Mouse (Mus musculus) midbrain, embryonic 12.5 days (tissue): ENCODE results near the gene Ralgps1. TPM values are rescaled to one million over a fixed set of nuclear protein-coding genes. Genes with fewer than 3 reads are reported as not detected.

Source experiments
- ATAC-seq: fragments of 200-750 bp; cut with Nextera tagmentation; 2 replicates; pipeline ENCODE4 v1.8.0; 2017; ENCODE audit warnings: low read depth, moderate TSS enrichment, moderate library complexity; ENCODE audit not compliant: low FRiP score
- H3K27ac ChIP-seq: fragments of 300-500 bp; sonication (generic); replicated peaks from 2 replicates; pipeline ENCODE4 v1.5.1; 2016; ENCODE audit warnings: mild to moderate bottlenecking
- H3K27me3 ChIP-seq: fragments of 300-500 bp; sonication (generic); 2 replicates; pipeline ENCODE4 v1.6.1; 2016; ENCODE audit warnings: mild to moderate bottlenecking
- H3K36me3 ChIP-seq: fragments of 300-500 bp; sonication (generic); 2 replicates; pipeline ENCODE4 v1.6.1; 2016
- H3K4me1 ChIP-seq: fragments of 300-500 bp; sonication (generic); 2 replicates; pipeline ENCODE4 v1.6.1; 2016
- H3K4me2 ChIP-seq: fragments of 300-500 bp; sonication (generic); replicated peaks from 2 replicates; pipeline ENCODE4 v1.6.1; 2016; ENCODE audit warnings: mild to moderate bottlenecking, moderate library complexity
- H3K4me3 ChIP-seq: fragments of 300-500 bp; sonication (generic); 2 replicates; pipeline ENCODE4 v1.5.1; 2016; ENCODE audit warnings: mild to moderate bottlenecking
- H3K9ac ChIP-seq: fragments of 300-500 bp; sonication (generic); replicated peaks from 2 replicates; pipeline ENCODE4 v1.6.1; 2016; ENCODE audit warnings: mild to moderate bottlenecking, moderate library complexity
- H3K9me3 ChIP-seq: fragments of 300-500 bp; sonication (generic); 2 replicates; pipeline ENCODE4 v1.6.1; 2016; ENCODE audit warnings: mild to moderate bottlenecking
- WGBS: fragments of 180-500 bp; shearing (Covaris S2); methylation state at CpG from one replicate; pipeline ENCODE4 v1.1.7; 2016; 5-methylcytosine and 5-hydroxymethylcytosine counted together
- polyA plus RNA-seq: library from polyadenylated mRNA; unstranded; fragments of >200 nt; fragmentation: Nextera tagmentation; extraction: Ambion mirVana; gene quantifications from 2 replicates; pipeline ENCODE4 v1.2.1, GENCODE M21; 2016

Ralgps1 gene
- polyA plus RNA-seq, 1 experiment from 2014 or later, result 26.6 TPM

DNA sequence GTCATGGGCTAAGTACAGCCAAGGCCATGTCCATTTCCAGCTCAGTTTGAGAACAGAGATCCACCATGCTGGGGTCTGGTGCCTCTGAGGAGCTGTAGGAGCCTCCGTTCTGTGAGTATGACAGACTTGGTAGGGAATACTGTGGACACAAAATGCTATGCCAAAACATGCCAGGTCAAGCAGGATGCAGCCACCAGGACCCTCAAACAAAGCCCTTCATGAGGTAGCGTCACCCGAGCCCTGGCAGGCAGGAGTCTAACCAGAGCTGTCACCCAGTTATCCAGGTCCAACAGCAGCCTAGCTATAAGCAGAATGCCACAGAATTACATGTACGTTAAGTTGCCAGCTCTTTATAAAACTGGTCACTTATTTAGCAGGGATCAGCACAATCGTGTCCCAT lies 51.8 kb downstream of the Ralgps1 start:
- Histone ChIP-seq H3K27ac (no peak overlapping the region), H3K9ac (no peak overlapping the region), H3K9me3 (no peaks in the 10 kb centered on the region), H3K4me3 (no peak overlapping the region), H3K27me3 (peaks cover 52% of the 10 kb centered on the region), H3K4me2 (no peak overlapping the region), H3K4me1 (peaks cover 14% of the 10 kb centered on the region), H3K36me3 (no peaks in the 10 kb centered on the region)
- no peak for ATAC-seq
- 85% methylated on average over 5 of the region's 5 CpGs for WGBS

DNA sequence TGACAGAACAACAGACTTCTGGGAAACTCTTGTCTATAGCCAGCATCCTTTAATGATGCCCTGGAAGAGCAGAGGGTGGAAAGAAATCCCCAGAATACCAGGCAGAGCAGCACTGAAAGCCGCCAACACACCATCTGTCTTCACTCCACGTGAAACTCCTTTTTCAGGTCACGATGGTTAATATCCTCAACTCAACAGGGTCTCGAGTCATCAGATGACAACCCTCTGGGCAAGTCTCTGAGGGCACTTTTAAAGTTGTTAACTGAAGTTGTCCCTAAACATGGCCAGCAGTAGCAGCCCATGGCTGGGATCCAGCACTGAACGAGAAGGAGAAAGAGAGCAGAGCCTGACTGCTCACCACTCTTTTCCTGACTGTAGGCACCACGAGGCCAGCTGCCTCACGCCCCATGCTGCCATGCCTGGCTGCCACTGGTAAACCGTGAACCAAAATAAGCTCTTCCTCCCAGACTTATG lies 52.8 kb downstream of the Ralgps1 start:
- H3K4me1 ChIP-seq, result peaks cover 14% of the 10 kb centered on the region
- H3K4me2 ChIP-seq, result no peak overlapping the region
- WGBS, result 85% methylated on average over 8 of the region's 8 CpGs
- H3K4me3 ChIP-seq, result no peak overlapping the region
- H3K36me3 ChIP-seq, result no peaks in the 10 kb centered on the region
- peaks cover 48% of the 10 kb centered on the region for H3K27me3 ChIP-seq
- no peaks in the 10 kb centered on the region for H3K9me3 ChIP-seq
- no peak overlapping the region for H3K27ac ChIP-seq
- no peak for ATAC-seq
- H3K9ac ChIP-seq, result no peak overlapping the region

DNA sequence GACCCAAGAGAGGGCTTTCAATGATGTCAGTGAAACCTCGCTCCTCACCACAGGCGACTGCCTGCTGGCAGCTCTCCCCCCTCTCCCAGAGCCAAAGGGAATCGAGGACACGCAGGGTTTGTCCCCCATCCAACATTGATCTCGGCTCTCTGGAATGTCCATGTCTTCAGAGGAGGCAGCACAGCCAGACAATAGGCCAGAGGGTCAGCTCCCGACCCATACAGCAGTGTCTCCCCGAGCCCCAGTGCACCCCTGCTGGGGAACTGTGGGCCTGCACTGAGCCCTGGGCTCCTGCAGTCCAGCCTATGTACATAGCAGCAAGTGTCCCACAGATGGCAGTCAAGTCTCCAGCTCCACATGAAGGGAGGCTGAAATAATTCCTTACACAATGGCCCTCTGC lies 54.8 kb downstream of the Ralgps1 start:
- H3K27me3 ChIP-seq, result peaks cover 39% of the 10 kb centered on the region
- H3K4me2 ChIP-seq, result no peak overlapping the region
- H3K9ac ChIP-seq, result no peak overlapping the region; the same call in 1 of the 2 replicates
- no peaks in the 10 kb centered on the region for H3K36me3 ChIP-seq
- ATAC-seq, result peak; percentile 91
- H3K4me1 ChIP-seq, result peaks cover 14% of the 10 kb centered on the region
- H3K9me3 ChIP-seq, result no peaks in the 10 kb centered on the region
- no peak overlapping the region for H3K27ac ChIP-seq
- H3K4me3 ChIP-seq, result no peak overlapping the region
- 17% methylated on average over 7 of the region's 7 CpGs for WGBS

DNA sequence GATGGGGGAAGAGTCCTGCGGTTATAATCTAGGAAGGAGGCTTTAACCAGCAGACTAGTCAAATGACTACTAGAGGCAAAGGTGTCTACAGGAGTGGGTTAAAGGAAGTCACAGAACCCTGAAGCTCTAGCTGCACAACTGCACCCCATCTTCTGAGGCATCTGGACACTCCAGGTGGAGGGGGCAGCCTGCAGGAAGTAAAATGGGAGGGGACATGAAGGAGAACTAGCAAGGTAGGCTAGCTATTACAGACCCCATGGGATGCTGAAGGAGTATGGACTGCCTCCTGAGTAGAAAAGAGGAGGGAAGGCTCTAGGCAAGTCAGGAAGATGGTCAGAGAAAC lies 55.3 kb downstream of the Ralgps1 start:
- ATAC-seq, result no peak
- 0 out of 2 replicates have a peak overlapping the region, but pooled peaks have one; percentile 35 for H3K27ac ChIP-seq
- H3K4me2 ChIP-seq, result no peak overlapping the region
- no peaks in the 10 kb centered on the region for H3K36me3 ChIP-seq
- 92% methylated on average over 1 of the region's 1 CpGs for WGBS
- H3K4me3 ChIP-seq, result no peak overlapping the region
- peaks cover 34% of the 10 kb centered on the region for H3K27me3 ChIP-seq
- H3K4me1 ChIP-seq, result peaks cover 14% of the 10 kb centered on the region
- no peaks in the 10 kb centered on the region for H3K9me3 ChIP-seq
- no peak overlapping the region; the same call in 1 of the 2 replicates for H3K9ac ChIP-seq

DNA sequence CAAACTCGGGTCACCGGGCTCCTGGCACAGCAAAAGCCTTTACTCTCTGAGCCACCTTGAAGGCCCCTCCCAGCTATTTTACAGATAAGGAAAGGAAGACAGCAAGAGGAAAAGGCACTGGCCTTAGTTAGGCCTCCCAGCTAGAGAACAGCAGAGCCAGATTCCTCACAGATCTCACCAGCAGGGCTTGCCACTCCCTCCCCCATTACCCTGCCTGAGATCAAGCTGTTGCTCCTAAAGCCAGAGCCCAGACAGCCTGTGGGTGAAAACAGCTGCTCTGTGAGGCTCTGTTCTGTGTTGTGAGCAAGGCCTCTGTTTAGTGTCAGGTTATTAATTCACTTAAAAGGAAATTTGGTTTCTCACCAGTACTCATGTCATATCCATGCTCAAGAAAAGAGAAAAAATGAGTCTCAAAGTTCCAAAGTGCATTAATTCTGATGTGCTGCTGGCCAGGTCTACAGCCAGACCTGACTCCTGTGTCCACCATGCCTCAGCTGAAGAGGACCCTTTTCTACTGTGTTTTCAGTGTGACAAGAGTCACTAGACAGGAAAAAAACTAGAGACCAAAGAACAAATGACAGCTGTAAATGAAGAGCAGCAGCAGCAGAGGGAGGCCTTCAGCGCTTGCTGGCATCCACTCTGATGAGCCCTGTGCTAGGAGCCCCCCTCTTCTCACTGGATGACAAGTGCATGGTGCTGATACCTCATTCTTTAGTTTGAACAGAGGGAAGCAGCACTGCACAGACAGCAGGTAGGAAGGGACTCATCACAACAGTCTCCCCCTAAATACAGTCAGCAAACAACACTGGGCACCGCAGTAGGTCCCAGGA lies 55.8 kb downstream of the Ralgps1 start:
- Histone ChIP-seq H3K4me2 (no peak overlapping the region), H3K36me3 (no peaks in the 10 kb centered on the region), H3K4me3 (no peak overlapping the region), H3K27ac (peak overlapping the region; percentile 35; the same call in 1 of the 2 replicates), H3K9ac (no peak overlapping the region), H3K27me3 (peaks cover 28% of the 10 kb centered on the region), H3K9me3 (no peaks in the 10 kb centered on the region), H3K4me1 (peaks cover 14% of the 10 kb centered on the region)
- 86% methylated on average over 4 of the region's 4 CpGs for WGBS
- ATAC-seq, result no peak

DNA sequence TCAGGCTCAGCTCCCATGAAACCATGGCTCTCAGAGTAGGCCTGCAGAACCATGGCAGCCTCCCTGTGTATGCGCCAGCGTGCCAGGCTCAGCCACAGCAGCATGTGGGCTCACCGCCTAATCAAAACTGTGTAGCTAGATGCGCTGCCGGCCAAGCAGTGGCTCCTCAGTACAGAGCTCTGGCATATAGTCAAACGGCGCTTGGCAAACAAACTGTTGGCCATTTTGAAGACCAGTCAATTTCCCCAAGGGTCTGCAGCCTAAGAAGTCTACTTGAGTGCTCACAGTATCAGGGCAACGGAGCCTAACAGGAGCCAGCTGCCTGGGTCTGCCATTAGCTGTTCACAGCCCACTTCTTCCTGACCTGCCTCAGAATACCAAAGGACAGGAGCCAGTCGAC lies 61.9 kb downstream of the Ralgps1 start:
- Histone ChIP-seq H3K4me2 (no peak overlapping the region), H3K9me3 (no peaks in the 10 kb centered on the region), H3K36me3 (no peaks in the 10 kb centered on the region), H3K4me1 (no peaks in the 10 kb centered on the region), H3K27me3 (no peaks in the 10 kb centered on the region), H3K4me3 (no peak overlapping the region), H3K9ac (no peak overlapping the region), H3K27ac (no peak overlapping the region)
- no peak for ATAC-seq
- 92% methylated on average over 9 of the region's 9 CpGs for WGBS

DNA sequence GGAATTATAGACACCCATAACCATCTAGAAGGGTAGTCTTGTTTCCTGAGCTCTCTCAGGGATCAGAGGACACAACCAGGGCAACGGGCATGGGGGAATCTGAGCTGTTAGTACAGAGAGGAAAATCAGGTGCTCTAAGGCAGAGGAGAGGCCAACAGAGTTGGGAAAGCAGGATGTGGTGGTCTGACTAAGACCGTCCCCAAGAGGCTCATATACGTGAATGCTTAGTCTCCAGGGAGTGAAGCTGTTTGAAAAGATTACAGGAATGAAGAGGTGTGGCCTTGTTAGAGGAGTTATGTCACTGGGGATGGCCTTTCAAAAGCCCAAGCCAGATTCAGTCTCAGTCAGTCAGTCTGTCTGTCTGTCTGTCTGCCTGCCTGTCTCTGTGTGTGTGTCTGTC lies 64.7 kb downstream of the Ralgps1 start:
- Histone ChIP-seq H3K4me3 (no peak overlapping the region), H3K4me2 (no peak overlapping the region), H3K4me1 (peaks cover 8% of the 10 kb centered on the region), H3K9ac (no peak overlapping the region), H3K27ac (no peak overlapping the region), H3K27me3 (no peaks in the 10 kb centered on the region), H3K9me3 (no peaks in the 10 kb centered on the region), H3K36me3 (no peaks in the 10 kb centered on the region)
- WGBS, result 87% methylated on average over 3 of the region's 3 CpGs
- no peak for ATAC-seq

DNA sequence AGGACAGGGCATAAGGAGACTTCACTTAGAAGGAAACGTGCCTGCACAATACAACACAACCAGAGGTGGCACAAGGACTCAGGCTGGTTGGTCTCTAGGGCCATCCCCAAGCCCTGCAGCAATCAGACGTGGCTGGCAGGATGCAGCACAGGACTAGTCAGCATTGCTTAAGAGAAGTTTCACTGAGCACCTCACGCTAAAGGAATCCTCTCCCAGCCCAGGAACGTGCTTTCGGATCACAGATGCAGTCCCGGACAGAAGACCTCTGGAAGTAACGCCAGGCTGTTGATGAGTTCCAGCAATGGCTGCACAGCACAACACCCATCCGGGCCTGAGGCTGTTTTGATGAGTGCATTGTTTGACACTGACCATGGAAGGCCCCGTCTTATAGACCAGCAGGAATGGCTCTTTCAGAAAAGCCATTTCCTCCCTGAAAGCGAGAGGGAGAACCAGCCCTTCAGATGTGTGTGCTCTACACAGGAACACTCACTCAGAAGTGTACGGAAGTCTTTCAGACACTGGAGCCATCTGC lies 67.8 kb downstream of the Ralgps1 start:
- H3K4me2 ChIP-seq, result no peak overlapping the region
- no peaks in the 10 kb centered on the region for H3K9me3 ChIP-seq
- no peak for ATAC-seq
- WGBS, result 83% methylated on average over 11 of the region's 11 CpGs
- no peak overlapping the region for H3K27ac ChIP-seq
- H3K36me3 ChIP-seq, result no peaks in the 10 kb centered on the region
- H3K27me3 ChIP-seq, result no peaks in the 10 kb centered on the region
- H3K9ac ChIP-seq, result no peak overlapping the region
- H3K4me3 ChIP-seq, result no peak overlapping the region
- peaks cover 8% of the 10 kb centered on the region for H3K4me1 ChIP-seq

DNA sequence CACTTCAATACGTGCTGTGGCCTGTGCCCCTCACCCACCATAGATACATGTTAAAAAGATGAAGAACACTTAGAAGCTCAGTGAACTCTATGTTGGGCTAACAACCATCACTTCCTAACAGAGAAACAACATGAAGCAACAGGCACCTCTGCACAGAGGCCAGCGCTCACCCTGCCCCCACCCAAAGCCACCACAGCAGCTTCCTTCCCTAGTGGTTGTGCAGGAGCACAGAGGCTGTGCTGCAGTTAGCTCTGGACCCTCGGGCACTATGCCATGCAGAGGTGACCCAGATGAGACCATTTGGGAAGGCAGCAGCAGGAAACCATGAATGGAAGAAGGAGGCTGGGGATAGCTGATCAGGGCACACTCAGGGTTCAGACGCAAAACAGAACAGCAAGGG lies 68.5 kb downstream of the Ralgps1 start:
- WGBS, result 81% methylated on average over 4 of the region's 4 CpGs
- no peak overlapping the region for H3K9ac ChIP-seq

DNA sequence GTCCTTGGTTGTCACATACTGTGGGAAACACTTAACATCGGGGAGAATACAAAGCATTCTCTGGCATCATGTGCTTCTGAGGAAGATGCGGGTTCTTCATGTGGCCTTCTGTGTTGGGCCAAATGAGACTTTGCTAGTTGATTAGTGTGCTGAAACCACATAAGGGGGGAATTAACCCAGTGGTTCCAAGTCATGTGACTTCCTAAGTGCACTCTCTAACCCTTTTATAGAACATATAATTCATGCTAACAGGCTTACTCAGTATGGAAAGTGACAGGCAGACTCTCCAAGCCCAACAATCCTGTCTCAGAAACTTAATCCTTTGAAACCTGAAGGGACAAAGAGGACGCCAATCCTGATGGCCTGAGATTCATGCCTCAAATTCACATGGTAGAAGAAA lies 68.9 kb downstream of the Ralgps1 start:
- WGBS, result 69% methylated on average over 3 of the region's 3 CpGs
- Histone ChIP-seq H3K27ac (0 out of 2 replicates have a peak overlapping the region, but pooled peaks have one; percentile 8), H3K4me1 (peaks cover 8% of the 10 kb centered on the region), H3K4me2 (no peak overlapping the region), H3K27me3 (no peaks in the 10 kb centered on the region), H3K9ac (no peak overlapping the region), H3K36me3 (no peaks in the 10 kb centered on the region), H3K4me3 (no peak overlapping the region), H3K9me3 (no peaks in the 10 kb centered on the region)
- no peak for ATAC-seq

More for the DNA sequence above, 68.5 kb downstream of the Ralgps1 start:
- H3K36me3 ChIP-seq, result no peaks in the 10 kb centered on the region
- H3K4me2 ChIP-seq, result no peak overlapping the region
- H3K27ac ChIP-seq, result no peak overlapping the region
- H3K4me1 ChIP-seq, result peaks cover 8% of the 10 kb centered on the region
- H3K4me3 ChIP-seq, result no peak overlapping the region
- H3K27me3 ChIP-seq, result no peaks in the 10 kb centered on the region
- no peaks in the 10 kb centered on the region for H3K9me3 ChIP-seq
- ATAC-seq, result no peak

DNA sequence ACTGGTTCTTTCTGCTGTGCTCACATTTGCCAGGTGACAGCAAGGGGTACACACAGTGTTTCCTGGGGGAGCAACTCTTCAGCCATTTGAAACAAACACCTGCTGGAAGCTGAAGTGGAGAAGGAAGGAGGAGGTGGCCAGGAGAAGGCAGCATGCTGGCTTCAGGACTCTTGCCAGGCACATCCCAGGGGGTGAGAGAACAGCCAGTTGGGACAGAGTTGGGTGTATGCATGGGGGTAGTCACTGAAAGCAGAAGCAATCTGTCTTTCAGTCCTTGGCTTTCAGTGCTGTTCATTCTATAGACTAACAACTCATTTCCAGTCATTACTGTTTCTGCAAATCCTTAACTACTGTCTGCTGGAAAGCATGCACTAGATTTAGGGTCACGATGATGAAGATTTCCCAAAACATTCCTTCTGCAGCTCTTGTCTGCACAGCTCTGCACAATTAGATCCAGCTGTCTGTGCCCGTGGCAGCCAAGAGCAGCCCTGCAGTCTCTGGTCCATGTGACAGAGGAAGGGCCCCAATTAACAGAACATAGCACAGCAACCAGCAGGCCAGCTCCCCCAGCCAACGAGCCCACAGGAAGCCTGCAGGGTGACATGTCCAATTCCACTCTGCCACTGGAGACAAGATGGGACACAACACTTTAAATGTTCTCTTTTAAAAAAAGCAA lies 70.8 kb downstream of the Ralgps1 start:
- Histone ChIP-seq H3K9me3 (no peaks in the 10 kb centered on the region), H3K27me3 (no peaks in the 10 kb centered on the region), H3K4me3 (no peak overlapping the region), H3K9ac (no peak overlapping the region), H3K36me3 (no peaks in the 10 kb centered on the region), H3K27ac (no peak overlapping the region), H3K4me2 (no peak overlapping the region), H3K4me1 (peaks cover 8% of the 10 kb centered on the region)
- WGBS, result 66% methylated on average over 3 of the region's 3 CpGs
- ATAC-seq, result no peak

DNA sequence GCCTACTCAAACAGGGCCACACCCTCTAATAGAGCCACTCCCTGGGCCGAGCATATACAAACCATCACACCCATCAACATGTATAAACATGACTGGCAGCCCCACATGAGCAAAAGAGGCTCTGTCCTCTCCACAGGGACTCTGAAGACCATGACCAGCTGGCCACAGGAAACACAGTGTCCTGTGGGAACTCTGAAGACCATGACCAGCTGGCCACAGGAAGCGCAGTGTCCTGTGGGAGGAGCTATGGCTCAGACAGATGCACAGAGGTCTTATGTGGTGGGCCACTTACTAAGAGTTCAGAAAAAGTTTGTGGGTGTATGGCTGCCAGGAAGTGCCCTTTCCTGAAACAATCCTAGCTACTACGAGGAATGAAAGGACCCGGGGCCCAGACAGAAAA lies 72.4 kb downstream of the Ralgps1 start:
- Histone ChIP-seq H3K4me2 (no peak overlapping the region), H3K9me3 (no peaks in the 10 kb centered on the region), H3K4me3 (no peak overlapping the region), H3K9ac (no peak overlapping the region), H3K36me3 (no peaks in the 10 kb centered on the region), H3K27me3 (no peaks in the 10 kb centered on the region), H3K4me1 (peaks cover 8% of the 10 kb centered on the region), H3K27ac (no peak overlapping the region)
- ATAC-seq, result no peak
- WGBS, result 88% methylated on average over 4 of the region's 4 CpGs
